Mouse (Mus musculus) retina, postnatal 1 day (tissue): ENCODE measurements around the gene Hdgfl2.

Source experiments
- DNase-seq: peaks from one replicate; pipeline ENCODE4 v3.0.0-alpha.2; 2012

The Hdgfl2 gene

DNA sequence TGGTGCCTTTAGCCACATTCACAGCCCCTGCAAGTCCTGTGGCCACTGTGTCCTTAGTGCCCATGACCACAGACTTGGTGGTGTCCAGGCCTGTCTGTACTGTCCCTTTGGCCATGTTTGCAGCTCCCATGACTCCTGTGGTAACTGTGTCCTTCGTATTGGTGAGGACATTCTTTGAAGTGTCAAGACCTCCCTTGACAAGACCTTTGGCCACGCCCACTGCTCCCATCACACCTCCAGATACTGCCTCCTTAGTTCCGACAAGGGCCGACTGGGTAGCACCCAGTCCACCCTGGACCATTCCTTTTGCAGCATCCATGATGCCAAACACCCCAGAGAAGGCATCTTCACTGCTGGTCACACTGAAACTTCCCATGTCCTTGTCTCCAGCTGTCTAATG, 27.5 kb downstream of the Hdgfl2 start:
- no peak for DNase-seq

- no peak for DNase-seq
Measured at GRCm38 (mm10) chr17:56107736-56108135, 28.3 kb downstream of the Hdgfl2 start.

DNA sequence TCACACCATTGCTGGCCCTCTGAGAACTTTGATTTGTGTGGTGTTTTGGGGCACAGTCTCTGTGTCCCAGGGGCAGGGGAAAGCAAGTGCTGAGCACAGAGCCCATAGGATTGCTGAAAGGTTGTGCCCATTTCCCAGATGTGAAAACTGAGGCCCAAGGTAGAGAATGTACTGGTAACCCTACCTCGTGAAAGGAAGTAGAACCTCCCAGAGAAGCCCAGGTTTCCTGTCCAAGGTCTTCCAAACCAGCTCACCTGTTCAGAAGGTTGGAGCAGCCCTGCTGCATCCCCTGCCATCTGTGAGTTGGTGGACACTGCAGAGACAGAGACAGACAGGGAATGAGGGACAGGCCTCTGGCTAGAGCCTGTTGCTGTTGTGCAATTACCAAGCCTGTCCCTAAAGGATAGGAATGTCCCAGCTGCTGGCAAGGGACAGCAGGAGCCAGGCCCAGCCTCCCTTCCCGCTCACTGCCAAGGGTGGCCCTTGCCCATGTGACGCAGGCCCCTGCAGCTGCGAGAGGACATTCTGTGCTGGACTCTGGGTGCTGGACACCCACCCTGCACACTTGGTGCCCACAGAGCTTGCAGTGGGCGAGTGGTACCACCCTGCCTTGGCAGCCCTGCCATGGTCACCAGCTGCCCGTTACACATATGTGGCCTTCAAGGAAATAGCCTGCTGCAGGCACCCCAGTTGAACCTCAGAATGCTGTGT, 29.1 kb downstream of the Hdgfl2 start:
- DNase-seq = no peak

DNA sequence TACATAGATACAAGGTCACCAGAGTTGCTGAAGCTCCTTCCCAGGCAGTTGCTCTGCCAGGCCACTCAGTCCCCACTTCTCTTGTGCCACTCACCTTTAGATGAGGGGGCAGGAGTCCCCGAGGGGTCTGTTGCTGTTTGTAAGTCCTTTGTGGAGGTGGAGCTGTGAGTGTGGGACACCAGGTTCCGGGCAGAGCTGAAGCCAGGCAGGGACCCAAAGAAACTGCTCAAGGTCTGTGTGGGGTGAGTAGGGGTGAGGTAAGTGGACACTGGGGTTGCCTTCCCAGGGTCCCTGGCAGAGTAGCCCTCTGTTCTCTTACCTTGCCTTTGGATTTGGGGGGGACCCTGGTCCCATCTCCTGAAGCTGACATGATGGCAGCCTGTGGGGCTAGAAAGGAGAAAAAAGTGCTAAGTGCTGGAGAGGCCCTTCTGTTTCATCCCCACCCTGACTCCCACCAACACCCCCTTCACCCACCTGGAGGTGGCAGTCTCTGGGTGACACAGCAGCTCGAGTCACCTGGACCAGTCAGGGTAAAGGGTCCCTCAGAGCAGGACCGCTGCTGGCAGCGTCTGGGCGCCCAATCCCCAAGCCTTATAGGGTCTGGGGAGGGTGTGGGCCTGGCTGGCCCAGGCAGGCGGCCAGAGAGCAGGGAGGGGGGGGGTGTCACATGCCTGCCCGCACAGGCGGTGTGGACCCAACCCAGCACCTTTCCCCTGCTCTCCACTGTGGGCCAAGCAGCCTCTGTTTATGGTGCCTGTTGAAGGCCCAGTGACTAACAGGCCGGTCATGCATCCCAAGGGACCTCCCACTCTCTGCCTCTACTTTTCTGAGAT, 30.0 kb downstream of the Hdgfl2 start, which contains the start of gene Plin4:
Gene Plin4, minus strand, starts transcription at position 585 of the 833 bp plus-strand sequence.
- DNase-seq = no peak

DNA sequence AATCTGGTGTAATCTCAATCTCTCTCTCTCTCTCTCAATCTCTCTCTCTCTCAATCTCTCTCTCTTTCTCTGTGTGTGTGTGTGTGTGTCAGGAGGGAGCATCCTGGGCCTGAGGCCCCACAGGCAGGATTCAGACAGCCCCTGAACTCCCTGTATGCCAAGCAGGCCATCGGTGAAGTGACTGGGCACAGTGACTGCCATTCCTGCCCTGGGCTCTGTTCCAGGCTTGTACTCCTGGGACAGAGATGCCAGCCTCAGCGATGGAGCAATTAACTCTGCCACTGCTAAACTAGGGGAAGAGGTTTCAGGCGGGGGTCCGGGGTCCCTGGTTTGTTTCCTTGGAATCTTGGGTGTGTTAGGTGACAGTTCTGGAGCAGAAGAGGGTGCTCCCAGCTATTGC, 31.1 kb downstream of the Hdgfl2 start:
- no peak for DNase-seq

DNA sequence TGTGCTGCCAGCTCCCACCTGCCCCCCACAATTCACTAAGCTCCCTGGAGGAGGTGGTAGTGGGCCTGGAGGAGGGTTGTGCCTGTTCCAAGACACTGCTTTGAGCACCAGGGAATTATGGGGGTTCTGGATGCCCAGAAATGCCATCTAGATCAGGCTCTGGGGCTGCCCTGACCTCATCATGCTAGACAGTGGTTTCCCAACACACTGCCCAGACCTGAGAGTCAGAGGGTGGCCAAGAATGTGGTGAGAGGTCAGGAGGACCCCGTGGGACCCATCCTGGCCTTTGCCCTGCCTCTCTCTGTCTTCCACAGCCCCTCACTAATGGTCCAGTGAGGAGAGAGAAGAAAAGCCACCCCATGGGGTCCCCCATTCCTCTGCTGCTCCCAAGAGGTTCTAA, 31.6 kb downstream of the Hdgfl2 start:
- no peak for DNase-seq

DNA sequence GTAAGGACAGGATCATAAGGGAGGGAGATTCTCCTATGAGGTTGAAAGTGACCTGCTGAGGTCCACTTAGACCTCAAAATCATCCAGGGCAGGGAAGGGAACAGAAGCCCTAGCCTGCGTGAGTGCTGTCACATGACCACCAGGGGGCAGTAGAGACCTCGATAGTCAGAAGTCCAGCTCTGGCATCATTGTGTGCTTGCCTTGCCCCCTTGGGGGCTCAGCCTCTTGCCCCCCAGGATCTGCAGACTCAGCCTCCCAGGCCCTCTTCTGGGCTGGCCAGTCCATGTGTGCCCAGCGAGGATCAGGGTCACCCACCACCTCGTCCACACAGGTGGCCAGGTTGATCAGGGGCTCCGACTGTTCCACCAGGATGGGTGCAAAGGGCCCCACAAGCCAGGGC, 32.4 kb downstream of the Hdgfl2 start:
- DNase-seq = peak; percentile 85

- DNase-seq = no peak
Measured at GRCm38 (mm10) chr17:56112743-56113142, 33.3 kb downstream of the Hdgfl2 start.

DNA sequence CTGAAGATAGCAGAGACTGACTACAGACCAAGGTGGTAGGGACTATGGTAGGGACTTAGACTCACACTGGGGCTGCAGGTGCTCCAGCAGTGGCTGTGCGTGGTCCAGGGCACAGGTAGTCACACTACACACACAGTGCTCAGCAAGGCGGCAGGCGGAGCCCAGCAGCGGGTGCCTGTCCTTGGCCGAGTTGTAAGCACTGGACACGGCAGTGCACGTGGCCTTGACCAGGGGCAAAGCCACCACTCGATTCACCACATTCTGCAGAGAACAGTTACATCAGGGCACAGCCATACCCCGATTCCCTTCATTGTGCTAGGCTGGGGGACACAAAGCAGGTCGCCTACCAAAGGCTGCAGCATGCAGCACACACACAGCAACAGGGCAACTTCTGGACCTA, 36.8 kb downstream of the Hdgfl2 start:
- no peak for DNase-seq

DNA sequence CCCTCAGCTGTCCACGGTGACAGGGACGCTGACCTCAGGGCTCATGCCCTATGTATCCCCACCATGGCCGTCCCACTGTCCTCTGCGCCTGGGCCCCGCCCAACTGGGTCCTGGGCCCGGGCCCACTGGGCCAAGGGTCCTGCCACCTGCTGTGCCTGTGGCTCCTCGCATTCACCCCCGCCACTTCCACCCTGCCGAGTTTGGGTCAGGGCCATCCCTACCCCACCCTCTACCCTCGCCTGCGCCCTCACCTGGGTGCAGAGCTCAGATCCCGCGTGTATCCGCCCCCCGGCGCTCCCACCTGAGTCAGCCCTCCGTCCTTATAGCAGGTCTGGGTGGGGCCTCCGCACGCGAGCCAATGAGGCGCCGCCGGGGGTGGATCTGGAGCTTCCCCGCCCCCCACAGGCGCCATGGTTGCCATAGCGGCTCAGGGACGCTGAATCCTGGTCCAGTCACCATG, 37.8 kb downstream of the Hdgfl2 start, which contains the start of gene Plin5:
Gene Plin5, minus strand, starts transcription at position 346 of the 460 bp plus-strand sequence.
- DNase-seq = peak; percentile 71

DNA sequence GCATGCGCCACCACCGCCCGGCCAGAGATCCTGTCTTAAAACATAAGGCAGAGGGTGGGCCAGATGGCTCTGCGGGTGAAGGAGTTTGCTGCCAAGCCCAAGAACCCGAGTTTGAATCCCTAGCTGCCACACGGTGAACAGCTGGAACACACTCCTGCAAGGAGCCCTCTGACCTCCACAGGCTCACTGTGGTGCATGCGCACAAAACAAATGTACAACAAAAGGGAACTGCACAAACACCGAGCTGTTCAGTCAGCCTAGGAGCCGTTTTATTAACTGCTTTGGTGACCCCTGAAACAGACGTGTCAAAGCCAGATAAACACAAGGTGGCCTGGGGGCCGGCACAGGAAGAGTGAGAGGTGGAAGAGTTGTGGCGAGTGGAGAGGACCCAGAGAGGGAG, 40.0 kb downstream of the Hdgfl2 start:
- no peak for DNase-seq

- DNase-seq = no peak
Measured at GRCm38 (mm10) chr17:56119981-56120880, 40.8 kb downstream of the Hdgfl2 start.

DNA sequence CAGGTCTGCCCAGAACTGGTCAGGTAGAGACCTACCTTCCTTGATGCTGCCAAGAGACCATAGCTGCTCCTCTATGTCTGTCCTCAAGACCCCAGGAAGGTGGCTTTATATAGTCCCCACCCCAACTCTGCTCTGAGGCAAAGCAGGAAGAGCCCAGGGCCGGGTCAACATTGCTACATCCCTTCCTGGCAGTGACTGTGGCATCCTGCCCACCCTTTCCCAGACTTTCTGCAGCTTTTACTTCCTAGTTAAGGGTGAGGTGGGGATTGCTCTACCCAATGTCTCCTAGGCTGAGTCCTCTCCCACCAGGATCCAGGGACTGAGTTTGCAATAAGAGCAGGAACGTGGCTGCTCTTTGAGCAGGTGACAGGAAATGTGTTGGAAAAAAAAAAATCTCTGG, 42.4 kb downstream of the Hdgfl2 start, which contains the start of gene Lrg1:
Gene Lrg1, minus strand, starts transcription at position 176 of the 400 bp plus-strand sequence.
- DNase-seq = no peak

DNA sequence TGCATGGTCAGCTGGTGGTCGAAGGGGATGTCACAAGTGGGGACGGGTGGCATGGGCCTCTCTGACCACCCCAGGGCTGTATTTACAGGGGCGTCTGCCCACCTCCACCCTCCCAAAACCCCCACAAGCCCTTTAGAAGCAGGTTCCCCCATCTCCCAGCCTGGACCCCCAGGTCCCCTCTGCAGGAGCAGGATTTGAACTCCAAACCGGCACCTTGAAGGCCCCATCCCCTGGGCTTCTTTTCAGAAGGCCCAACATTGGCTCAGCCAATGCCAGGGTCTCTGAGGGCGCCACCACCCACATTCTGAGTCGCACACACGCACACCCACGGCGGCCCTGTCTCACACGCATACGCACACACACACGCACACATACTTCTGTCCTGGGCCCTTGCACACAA, 43.7 kb downstream of the Hdgfl2 start:
- no peak for DNase-seq

- no peak for DNase-seq
Measured at GRCm38 (mm10) chr17:56123681-56124340, 44.4 kb downstream of the Hdgfl2 start.

DNA sequence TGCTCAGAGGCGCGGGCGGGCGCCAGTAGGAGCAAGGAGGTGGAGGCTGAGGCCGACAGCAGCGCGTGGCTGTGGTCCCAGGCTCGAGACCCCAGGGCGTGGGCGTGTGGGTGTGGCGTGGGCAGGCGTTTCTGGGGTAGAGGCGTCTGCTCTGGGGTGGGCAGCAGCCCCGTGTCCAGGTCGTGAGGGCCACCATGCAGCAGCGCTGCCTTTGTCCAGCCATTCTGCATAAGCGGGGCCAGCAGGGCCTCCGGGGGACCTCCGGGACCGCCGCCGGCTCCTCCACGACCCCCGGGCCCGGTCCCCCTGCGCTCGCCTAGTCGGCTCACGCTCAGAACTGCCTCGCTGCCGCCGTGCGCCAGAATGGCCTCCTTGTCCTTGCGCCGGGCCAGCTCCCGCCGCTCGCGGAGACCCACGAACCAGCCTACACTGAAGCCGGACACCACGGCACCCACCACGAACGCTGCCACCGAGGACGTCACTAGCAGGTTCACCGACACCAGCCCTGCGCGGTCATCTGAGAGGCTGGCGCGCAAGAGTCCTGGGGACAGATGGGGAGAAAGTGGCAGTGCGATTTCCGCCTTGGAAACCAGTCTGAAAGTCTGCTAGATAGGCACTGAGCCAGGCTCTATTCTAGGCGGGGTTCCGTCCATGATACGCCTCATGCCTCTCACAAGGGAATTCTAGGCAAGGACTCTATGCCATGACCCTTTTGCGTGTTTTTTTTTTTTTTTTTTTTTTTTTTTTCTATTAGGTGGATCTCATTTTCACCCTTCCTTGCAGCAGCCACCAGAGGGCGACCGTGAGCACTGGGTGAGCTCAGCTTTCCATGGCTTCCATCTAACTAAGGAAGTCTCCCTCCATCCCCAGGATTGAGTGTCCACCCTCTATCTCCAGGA, 45.2 kb downstream of the Hdgfl2 start:
- peak; percentile 78 for DNase-seq

GRCm38 (mm10) chr17:56125276-56125630, 45.8 kb downstream of the Hdgfl2 start:
- no peak for DNase-seq

- DNase-seq = no peak
Measured at GRCm38 (mm10) chr17:56126175-56126574, 46.7 kb downstream of the Hdgfl2 start.

DNA sequence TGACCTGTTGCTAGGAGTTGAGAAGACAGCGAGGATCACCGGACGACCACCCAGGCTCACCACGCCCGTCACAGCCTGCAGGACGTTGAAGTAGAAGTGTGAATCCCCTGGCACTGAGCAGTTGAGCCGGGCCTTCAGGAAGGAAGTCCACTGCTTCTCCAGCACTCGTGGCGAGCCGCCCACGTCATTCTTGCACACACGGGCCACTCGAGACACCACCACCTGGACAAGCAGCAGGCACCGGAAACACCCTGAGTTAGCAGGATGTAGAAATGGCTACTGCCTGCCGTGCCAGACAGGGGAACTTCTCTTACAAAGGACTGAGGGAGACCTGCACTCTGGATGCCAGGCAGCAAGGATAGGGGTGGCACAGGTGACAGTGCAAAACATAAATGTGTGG, 48.8 kb downstream of the Hdgfl2 start:
- no peak for DNase-seq

- no peak for DNase-seq
Measured at GRCm38 (mm10) chr17:56131136-56131535, 51.7 kb downstream of the Hdgfl2 start.

DNA sequence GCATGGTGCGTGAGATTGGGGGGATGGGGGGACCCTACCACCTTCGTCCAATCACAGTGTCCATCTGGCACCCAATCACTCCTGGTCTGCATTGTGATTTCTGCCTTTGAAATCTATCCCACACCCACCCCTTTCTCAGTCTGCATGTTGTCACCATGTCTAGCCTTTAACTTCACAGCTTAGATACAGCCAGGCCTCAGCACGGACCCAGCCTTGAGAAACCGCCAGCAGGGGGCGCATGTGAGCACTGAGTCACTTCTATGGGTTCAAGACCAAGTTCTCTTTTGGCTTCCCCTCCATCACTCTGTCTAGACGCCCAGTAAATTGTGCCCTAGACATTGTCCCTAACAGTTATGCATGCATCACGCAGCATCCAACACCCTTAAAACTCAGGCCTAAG, 52.4 kb downstream of the Hdgfl2 start:
- peak; percentile 69 for DNase-seq
